Mouse (Mus musculus): Measurements from ENCODE around the gene Pgk1. TPM values are rescaled to one million over a fixed set of nuclear protein-coding genes. Genes with fewer than 3 reads are reported as not detected.
"Not testable (repeated sequence)": the region's sequence is repeated elsewhere in the genome, so short reads cannot be mapped to it uniquely, and the experiment has no call there.

Pgk1 gene
- polyA plus RNA-seq, 1 experiment from 2014 or later: 326 TPM

- peak overlapping the region; percentile 40 for H3K4me2 ChIP-seq (replicated peaks)
- peak overlapping the region; percentile 30 for H3K4me3 ChIP-seq (replicated peaks)
- WGBS: 64% methylated on average over 6 of the region's 6 CpGs
- H3K9ac ChIP-seq: no peak overlapping the region
- ATAC-seq (ENCODE audit: insufficient number of reproducible peaks, low FRiP score, low TSS enrichment, low read depth): no peak
- no peaks in the 10 kb centered on the region for H3K27me3 ChIP-seq
- H3K27ac ChIP-seq (replicated peaks): no peak overlapping the region
- H3K4me1 ChIP-seq: no peaks in the 10 kb centered on the region
- no peaks in the 10 kb centered on the region for H3K36me3 ChIP-seq
- no peaks in the 10 kb centered on the region for H3K9me3 ChIP-seq (replicated peaks)
Measured at GRCm38 (mm10) chrX:106171853-106172154, 15.1 kb upstream of the Pgk1 start.

- H3K9me3 ChIP-seq (replicated peaks): no peaks in the 10 kb centered on the region
- H3K4me2 ChIP-seq (replicated peaks): no peak overlapping the region
- no peak overlapping the region for H3K4me3 ChIP-seq (replicated peaks)
- H3K27me3 ChIP-seq: no peaks in the 10 kb centered on the region
- no peaks in the 10 kb centered on the region for H3K4me1 ChIP-seq
- 51% methylated on average over 9 of the region's 9 CpGs for WGBS
- H3K9ac ChIP-seq: no peak overlapping the region
- ATAC-seq (ENCODE audit: insufficient number of reproducible peaks, low FRiP score, low TSS enrichment, low read depth): no peak
- H3K27ac ChIP-seq (replicated peaks): no peak overlapping the region
- no peaks in the 10 kb centered on the region for H3K36me3 ChIP-seq
Measured at GRCm38 (mm10) chrX:106176331-106176730, 10.6 kb upstream of the Pgk1 start.

- Histone ChIP-seq H3K4me3 (replicated peaks) (no peak overlapping the region), H3K27me3 (no peaks in the 10 kb centered on the region), H3K27ac (replicated peaks) (no peak overlapping the region), H3K36me3 (no peaks in the 10 kb centered on the region), H3K4me1 (0 out of 2 replicates have a peak, but pooled peaks cover 7% of the 10 kb centered on the region), H3K9ac (no peak overlapping the region), H3K4me2 (replicated peaks) (no peak overlapping the region), H3K9me3 (replicated peaks) (no peaks in the 10 kb centered on the region)
- WGBS: 42% methylated on average over 4 of the region's 4 CpGs
- no peak for ATAC-seq (ENCODE audit: insufficient number of reproducible peaks, low FRiP score, low TSS enrichment, low read depth)
Measured at GRCm38 (mm10) chrX:106184279-106184678, 2.6 kb upstream of the Pgk1 start.

- Histone ChIP-seq H3K27me3 (no peaks in the 10 kb centered on the region), H3K9me3 (replicated peaks) (no peaks in the 10 kb centered on the region), H3K36me3 (no peaks in the 10 kb centered on the region), H3K4me2 (replicated peaks) (peak overlapping the region; percentile 41), H3K9ac (no peak overlapping the region), H3K4me1 (0 out of 2 replicates have a peak, but pooled peaks cover 7% of the 10 kb centered on the region), H3K27ac (replicated peaks) (peak overlapping the region; percentile 91), H3K4me3 (replicated peaks) (no peak overlapping the region)
- WGBS: 9% methylated on average over 5 of the region's 5 CpGs
- ATAC-seq (ENCODE audit: insufficient number of reproducible peaks, low FRiP score, low TSS enrichment, low read depth): no peak
Measured at GRCm38 (mm10) chrX:106185706-106186105, 1.2 kb upstream of the Pgk1 start.

- peak overlapping the region; percentile 69 for H3K27ac ChIP-seq (replicated peaks)
- 16% methylated on average over 12 of the region's 12 CpGs for WGBS
- H3K4me2 ChIP-seq (replicated peaks): peak overlapping the region; percentile 53
- peak overlapping the region; percentile 28 for H3K9ac ChIP-seq
- H3K27me3 ChIP-seq: no peaks in the 10 kb centered on the region
- no peak for ATAC-seq (ENCODE audit: insufficient number of reproducible peaks, low FRiP score, low TSS enrichment, low read depth)
- H3K9me3 ChIP-seq (replicated peaks): no peaks in the 10 kb centered on the region
- peak overlapping the region; percentile 51 for H3K4me3 ChIP-seq (replicated peaks)
- H3K36me3 ChIP-seq: no peaks in the 10 kb centered on the region
- 0 out of 2 replicates have a peak, but pooled peaks cover 7% of the 10 kb centered on the region for H3K4me1 ChIP-seq
Measured at GRCm38 (mm10) chrX:106187737-106188136, 837 bp downstream of the Pgk1 start.

- Histone ChIP-seq H3K27me3 (no peaks in the 10 kb centered on the region), H3K27ac (replicated peaks) (no peak overlapping the region), H3K9ac (no peak overlapping the region), H3K36me3 (no peaks in the 10 kb centered on the region), H3K4me3 (replicated peaks) (peak overlapping the region; percentile 51), H3K9me3 (replicated peaks) (no peaks in the 10 kb centered on the region), H3K4me1 (0 out of 2 replicates have a peak, but pooled peaks cover 7% of the 10 kb centered on the region), H3K4me2 (replicated peaks) (peak overlapping the region; percentile 53)
- WGBS: 48% methylated on average over 5 of the region's 5 CpGs
- no peak for ATAC-seq (ENCODE audit: insufficient number of reproducible peaks, low FRiP score, low TSS enrichment, low read depth)
Measured at GRCm38 (mm10) chrX:106189356-106189755, 2.5 kb downstream of the Pgk1 start.

- no peak for ATAC-seq (ENCODE audit: insufficient number of reproducible peaks, low FRiP score, low TSS enrichment, low read depth)
- H3K4me1 ChIP-seq: 0 out of 2 replicates have a peak, but pooled peaks cover 7% of the 10 kb centered on the region
- H3K9me3 ChIP-seq (replicated peaks): no peaks in the 10 kb centered on the region
- H3K4me3 ChIP-seq (replicated peaks): no peak overlapping the region
- WGBS: 28% methylated on average over 4 of the region's 4 CpGs
- H3K27me3 ChIP-seq: no peaks in the 10 kb centered on the region
- no peak overlapping the region for H3K9ac ChIP-seq
- no peak overlapping the region for H3K27ac ChIP-seq (replicated peaks)
- H3K36me3 ChIP-seq: no peaks in the 10 kb centered on the region
- 0 out of 2 replicates have a peak overlapping the region, but pooled peaks have one; percentile 10 for H3K4me2 ChIP-seq (replicated peaks)
Measured at GRCm38 (mm10) chrX:106190091-106190490, 3.2 kb downstream of the Pgk1 start.

- H3K9me3 ChIP-seq (replicated peaks); H3K27me3 ChIP-seq; H3K27ac ChIP-seq (replicated peaks); H3K4me3 ChIP-seq (replicated peaks); H3K9ac ChIP-seq; ATAC-seq (ENCODE audit: insufficient number of reproducible peaks, low FRiP score, low TSS enrichment, low read depth); H3K4me2 ChIP-seq (replicated peaks); H3K4me1 ChIP-seq: not testable (repeated sequence)
- H3K36me3 ChIP-seq: peaks cover 21% of the 10 kb centered on the region; the same call in 1 of the 2 replicates
- 86% methylated on average over 6 of the region's 6 CpGs for WGBS
Measured at GRCm38 (mm10) chrX:106194361-106194760, 7.5 kb downstream of the Pgk1 start.

GRCm38 (mm10) chrX:106197308-106197707, 10.4 kb downstream of the Pgk1 start:
- H3K27me3 ChIP-seq: no peaks in the 10 kb centered on the region
- no peak for ATAC-seq (ENCODE audit: insufficient number of reproducible peaks, low FRiP score, low TSS enrichment, low read depth)
- 67% methylated on average over 5 of the region's 5 CpGs for WGBS
- H3K27ac ChIP-seq (replicated peaks): no peak overlapping the region
- peaks cover 32% of the 10 kb centered on the region; the same call in 1 of the 2 replicates for H3K36me3 ChIP-seq
- no peaks in the 10 kb centered on the region for H3K9me3 ChIP-seq (replicated peaks)
- no peak overlapping the region for H3K4me3 ChIP-seq (replicated peaks)
- no peak overlapping the region for H3K9ac ChIP-seq
- H3K4me2 ChIP-seq (replicated peaks): no peak overlapping the region
- no peaks in the 10 kb centered on the region for H3K4me1 ChIP-seq

- Histone ChIP-seq H3K27ac (replicated peaks) (no peak overlapping the region), H3K36me3 (peaks cover 32% of the 10 kb centered on the region; the same call in 1 of the 2 replicates)
- 78% methylated on average over 5 of the region's 5 CpGs for WGBS
Measured at GRCm38 (mm10) chrX:106198904-106199303, 12.0 kb downstream of the Pgk1 start.

GRCm38 (mm10) chrX:106209100-106209499, 22.2 kb downstream of the Pgk1 start:
- H3K4me1 ChIP-seq: no peaks in the 10 kb centered on the region
- no peak overlapping the region for H3K9ac ChIP-seq
- no peaks in the 10 kb centered on the region for H3K27me3 ChIP-seq
- no peak overlapping the region for H3K4me3 ChIP-seq (replicated peaks)
- WGBS: 88% methylated on average over 2 of the region's 2 CpGs
- no peak for ATAC-seq (ENCODE audit: insufficient number of reproducible peaks, low FRiP score, low TSS enrichment, low read depth)
- no peaks in the 10 kb centered on the region for H3K9me3 ChIP-seq (replicated peaks)
- no peak overlapping the region for H3K4me2 ChIP-seq (replicated peaks)
- H3K36me3 ChIP-seq: no peaks in the 10 kb centered on the region
- H3K27ac ChIP-seq (replicated peaks): no peak overlapping the region

More at GRCm38 (mm10) chrX:106198904-106199303, 12.0 kb downstream of the Pgk1 start:
- Histone ChIP-seq H3K27me3 (no peaks in the 10 kb centered on the region), H3K9me3 (replicated peaks) (no peaks in the 10 kb centered on the region), H3K4me3 (replicated peaks) (no peak overlapping the region), H3K9ac (no peak overlapping the region), H3K4me1 (no peaks in the 10 kb centered on the region), H3K4me2 (replicated peaks) (no peak overlapping the region)
- no peak for ATAC-seq (ENCODE audit: insufficient number of reproducible peaks, low FRiP score, low TSS enrichment, low read depth)

Measured in embryonic facial prominence, embryonic 15.5 days (tissue).